ENCODE assay signal across 20 mouse cellular contexts in the genomic region with DNA sequence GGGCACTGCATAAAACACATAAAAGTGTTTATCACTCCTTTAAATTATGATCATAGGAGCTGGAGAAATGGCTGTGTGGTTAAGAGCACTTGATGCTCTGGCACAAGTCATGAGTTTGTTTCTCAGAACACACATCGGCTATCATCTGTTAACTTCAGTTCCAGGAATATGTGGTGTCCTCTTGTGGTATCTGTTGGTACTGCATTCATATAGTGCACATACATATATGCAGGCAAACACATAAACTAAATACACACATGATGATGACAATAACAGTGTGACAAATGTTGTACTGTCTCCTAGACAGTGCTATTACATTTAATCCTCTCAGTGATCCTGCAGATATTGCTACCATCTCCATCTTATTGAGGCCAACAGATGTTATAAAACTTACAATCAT. TPM values are rescaled to one million over a fixed set of nuclear protein-coding genes. Genes with fewer than 3 reads are reported as not detected.
DNase-seq lines count a peak whose midpoint lies in the region; ATAC-seq and TF ChIP-seq lines count a peak whose summit lies in the region.
"Had no signal": no experiment of that assay in that cellular context is flagged by ENCODE, and none has a peak within 500 bp of the region (broad histone marks: within the 10 kb centered on the region; RNA-seq: fewer than 3 reads in every experiment).

No protein-coding gene starts in this region.

- no peak for TF ChIP-seq RAD21 in MEL (IDR thresholded peaks at IDR 0.05; ENCODE audit: low read depth, low read length)

- H3K9ac ChIP-seq in heart, adult 2 months (ENCODE audit: low read depth, low read length), result no peak overlapping the region
- no peak overlapping the region for H3K9ac ChIP-seq in lung, postnatal 0 days (replicated peaks; ENCODE audit: low read depth)
- H3K9ac ChIP-seq in MEL (ENCODE audit: control insufficient read depth, low read depth, low read length, poor library complexity, severe bottlenecking), result no peak overlapping the region
- H3K9ac ChIP-seq: embryonic facial prominence, embryonic 15.5 days; heart, embryonic 13.5 days; limb, embryonic 15.5 days; lung, embryonic 15.5 days; neural tube, embryonic 12.5 days had no signal

- TF ChIP-seq CTCF in heart, adult 2 months (IDR thresholded peaks at IDR 0.05), result peak; percentile 30
- TF ChIP-seq CTCF in lung, postnatal 0 days (IDR thresholded peaks at IDR 0.05), result peak; percentile 21; the same call in 1 of the 2 replicates
- TF ChIP-seq CTCF in MEL (IDR thresholded peaks at IDR 0.05 in 2 of 3, conservative IDR thresholded peaks at IDR 0.05 in 1 of 3; ENCODE audit: control insufficient read depth in 1 of 3, insufficient read depth in 1 of 3, low read depth in 2 of 3, low read length in 3 of 3, poor library complexity in 1 of 3, severe bottlenecking in 1 of 3), result peak in 2 of 3 experiments; percentile 23 to 59; a peak in 3 of 6 replicates

- H3K79me2 ChIP-seq in heart, adult 2 months (replicated peaks; ENCODE audit: control insufficient read depth, insufficient read depth, low read length), result no peaks in the 10 kb centered on the region
- no peaks in the 10 kb centered on the region for H3K79me2 ChIP-seq in MEL (ENCODE audit: control insufficient read depth, insufficient read depth, low read length, poor library complexity)

- H3K27ac ChIP-seq in heart, adult 2 months, result no peak overlapping the region
- H3K27ac ChIP-seq in lung, postnatal 0 days (ENCODE audit: low read length), result no peak overlapping the region
- H3K27ac ChIP-seq in MEL (ENCODE audit: control insufficient read depth, low read depth, low read length), result no peak overlapping the region
- H3K27ac ChIP-seq: embryonic facial prominence, embryonic 15.5 days; forebrain, embryonic 10.5 days; heart, embryonic 13.5 days; limb, embryonic 15.5 days; lung, embryonic 15.5 days; neural tube, embryonic 12.5 days; stomach, postnatal 0 days had no signal

- no peak for ATAC-seq in lung, postnatal 0 days
- ATAC-seq: hindbrain, embryonic 16.5 days had no signal

- intact Hi-C loops in heart, adult 2 months (cut with DNase I), result no loop called here

- DNase-seq in heart, adult 2 months, result no peak
- DNase-seq in heart, adult 18-20 months, result no peak
- no peak for DNase-seq in lung, postnatal 0 days (ENCODE audit: low spot score)
- no peak for DNase-seq in lung, postnatal 10 days
- DNase-seq in MEL (ENCODE audit: low read depth, low spot score), result peak; percentile 25
- peak; percentile 21 for DNase-seq in splenic B cell, adult 2 months (ENCODE audit: low read depth, low spot score)
- no peak for DNase-seq in testis, postnatal 14 days (ENCODE audit: low spot score)
- DNase-seq: heart, postnatal 36 days; kidney, adult 2 months; kidney, postnatal 4 days; right cerebral cortex, postnatal 14 days; thymus, postnatal 36 days had no signal

- 88% methylated on average over 1 of the region's 1 CpGs for WGBS in heart, adult 2 months
- 90% methylated on average over 1 of the region's 1 CpGs for WGBS in lung, postnatal 0 days

- no peaks in the 10 kb centered on the region for H3K9me3 ChIP-seq in lung, postnatal 0 days (ENCODE audit: low read length)
- H3K9me3 ChIP-seq in MEL (replicated peaks; ENCODE audit: insufficient read depth, low read length), result no peaks in the 10 kb centered on the region
- H3K9me3 ChIP-seq: embryonic facial prominence, embryonic 15.5 days; limb, embryonic 15.5 days; lung, embryonic 15.5 days; neural tube, embryonic 12.5 days had no signal

- TF ChIP-seq EP300 in heart, adult 2 months (IDR thresholded peaks at IDR 0.05; ENCODE audit: insufficient read depth, low read depth, low read length), result no peak
- no peak for TF ChIP-seq EP300 in lung, postnatal 0 days (IDR thresholded peaks at IDR 0.05)
- TF ChIP-seq EP300 in MEL (IDR thresholded peaks at IDR 0.05; ENCODE audit: low read depth in 1 of 2, low read length in 2 of 2), result no peak

- no peak overlapping the region for H3K4me3 ChIP-seq in heart, adult 2 months
- no peak overlapping the region for H3K4me3 ChIP-seq in lung, postnatal 0 days (ENCODE audit: low read depth, low read length)
- H3K4me3 ChIP-seq in MEL (ENCODE audit: control insufficient read depth in 1 of 2, insufficient read depth in 1 of 2, low read depth in 2 of 2, low read length in 2 of 2), result no peak overlapping the region
- H3K4me3 ChIP-seq: embryonic facial prominence, embryonic 15.5 days; forebrain, embryonic 10.5 days; heart, embryonic 13.5 days; limb, embryonic 15.5 days; lung, embryonic 15.5 days; neural tube, embryonic 12.5 days had no signal

- TF ChIP-seq POLR2A in heart, adult 2 months (IDR thresholded peaks at IDR 0.05; ENCODE audit: insufficient read depth, low read depth, low read length), result no peak
- no peak for TF ChIP-seq POLR2A in MEL (IDR thresholded peaks at IDR 0.05; ENCODE audit: control insufficient read depth in 1 of 2, insufficient read depth in 1 of 2, low read depth in 1 of 2, low read length in 2 of 2, poor library complexity in 1 of 2)

- H3K36me3 ChIP-seq in heart, adult 2 months (ENCODE audit: control insufficient read depth, insufficient read depth, low read length), result no peaks in the 10 kb centered on the region
- no peaks in the 10 kb centered on the region for H3K36me3 ChIP-seq in lung, postnatal 0 days (ENCODE audit: insufficient read depth, low read length)
- no peaks in the 10 kb centered on the region for H3K36me3 ChIP-seq in MEL (ENCODE audit: control insufficient read depth in 1 of 2, insufficient read depth in 2 of 2, low read length in 2 of 2)
- no peaks in the 10 kb centered on the region for H3K36me3 ChIP-seq in splenic B cell, adult 2 months (ENCODE audit: control insufficient read depth, insufficient read depth, low read length, poor library complexity, severe bottlenecking)
- H3K36me3 ChIP-seq: embryonic facial prominence, embryonic 15.5 days; forebrain, embryonic 10.5 days; heart, embryonic 13.5 days; limb, embryonic 15.5 days; lung, embryonic 15.5 days; neural tube, embryonic 12.5 days had no signal

- no peaks in the 10 kb centered on the region for H3K27me3 ChIP-seq in heart, adult 2 months (ENCODE audit: control insufficient read depth, insufficient read depth, low read length)
- no peaks in the 10 kb centered on the region for H3K27me3 ChIP-seq in lung, postnatal 0 days (replicated peaks; ENCODE audit: insufficient read depth, low read length)
- no peaks in the 10 kb centered on the region for H3K27me3 ChIP-seq in MEL (ENCODE audit: control insufficient read depth in 1 of 2, insufficient read depth in 2 of 2, low read length in 2 of 2)
- no peaks in the 10 kb centered on the region for H3K27me3 ChIP-seq in splenic B cell, adult 2 months (ENCODE audit: control insufficient read depth, insufficient read depth, low read length, poor library complexity, severe bottlenecking)
- H3K27me3 ChIP-seq: embryonic facial prominence, embryonic 15.5 days; limb, embryonic 15.5 days; lung, embryonic 15.5 days; neural tube, embryonic 12.5 days had no signal

- H3K4me1 ChIP-seq in heart, adult 2 months (ENCODE audit: control insufficient read depth, insufficient read depth, low read length), result no peaks in the 10 kb centered on the region
- no peaks in the 10 kb centered on the region for H3K4me1 ChIP-seq in lung, postnatal 0 days (ENCODE audit: insufficient read depth, low read depth, low read length)
- no peaks in the 10 kb centered on the region for H3K4me1 ChIP-seq in MEL (ENCODE audit: control insufficient read depth in 1 of 2, insufficient read depth in 2 of 2, low read length in 2 of 2)
- H3K4me1 ChIP-seq: embryonic facial prominence, embryonic 15.5 days; heart, embryonic 13.5 days; limb, embryonic 15.5 days; lung, embryonic 15.5 days; neural tube, embryonic 12.5 days had no signal

- H3K4me2 ChIP-seq in lung, postnatal 0 days (replicated peaks; ENCODE audit: low read depth, low read length), result no peak overlapping the region
- H3K4me2 ChIP-seq: embryonic facial prominence, embryonic 15.5 days; heart, embryonic 13.5 days; limb, embryonic 15.5 days; lung, embryonic 15.5 days; neural tube, embryonic 12.5 days had no signal

TF ChIP-seq in MEL, 35 proteins besides CTCF, POLR2A, EP300 and RAD21:
- TF ChIP-seq SMC3 (IDR thresholded peaks at IDR 0.05; ENCODE audit: low read depth, low read length) (0 out of 2 replicates have a peak, but pooled peaks have one; percentile 10), HCFC1 (IDR thresholded peaks at IDR 0.05; ENCODE audit: low read depth, low read length) (no peak), MAZ (IDR thresholded peaks at IDR 0.05; ENCODE audit: low read depth, low read length) (no peak)

RNA-seq across cellular contexts. Expression of a gene that starts 13.8 kb away (rescaled TPM):
- 10 to 100 TPM in 1 of 2 experiments, 1 to 10 TPM in 1; 9.6 to 11.3 TPM for total RNA-seq in heart, adult 2 months (2021)
- 17.7 and 20.5 TPM in 2 replicates for polyA plus RNA-seq in heart, adult 2 months (2012; rRNA removed)
- 10 to 100 TPM in 1 of 2 experiments, 1 to 10 TPM in 1; 9.3 to 10.8 TPM for total RNA-seq in heart, adult 18-20 months (2021)
- 46.1 and 58.7 TPM in 2 replicates for polyA plus RNA-seq in lung, postnatal 0 days (2015; fragmentation: Nextera tagmentation; extraction: Ambion mirVana)
- 150 and 174 TPM in 2 replicates for total RNA-seq in MEL (2012; rRNA removed)
- polyA plus RNA-seq in MEL (2012; ENCODE audit: insufficient read depth in 1 of 2, insufficient read length in 2 of 2, low read depth in 1 of 2, low replicate concordance in 2 of 2, missing spikeins in 1 of 2), result 10 to 100 TPM in 1 of 2 experiments, not detected in 1; 91.5 TPM

RNA-seq across cellular contexts. Expression of a gene that starts 37.2 kb away (rescaled TPM):
- total RNA-seq in heart, adult 2 months (2021), result 10 to 100 TPM; 14.0 to 14.9 TPM
- 7.4 and 11.5 TPM in 2 replicates for polyA plus RNA-seq in heart, adult 2 months (2012; rRNA removed)
- total RNA-seq in heart, adult 18-20 months (2021), result 10 to 100 TPM; 12.7 to 18.0 TPM
- 1.3 and 1.4 TPM in 2 replicates for polyA plus RNA-seq in lung, postnatal 0 days (2015; fragmentation: Nextera tagmentation; extraction: Ambion mirVana)
- total RNA-seq in MEL (2012; rRNA removed), result not detected in 2 replicates
- not detected for polyA plus RNA-seq in MEL (2012; ENCODE audit: insufficient read depth in 1 of 2, insufficient read length in 2 of 2, low read depth in 1 of 2, low replicate concordance in 2 of 2, missing spikeins in 1 of 2)

Comparison
In these comparisons a context has a peak if more than half of its experiments do, and no peak if none do; other contexts are left out.
1. DNase-seq: peak in MEL (single experiment) and splenic B cell, adult 2 months (single experiment); none in heart, adult 2 months (0 of 2), heart, adult 18-20 months (0 of 2), lung, postnatal 0 days (single experiment), lung, postnatal 10 days (single experiment) and testis, postnatal 14 days (single experiment).
2. RNA of a gene that starts 13.8 kb away (total RNA-seq): 150 to 174 TPM in MEL; 9.6 to 11.3 TPM in heart, adult 2 months and 9.3 to 10.8 TPM in heart, adult 18-20 months; every median in the first group is over 10 times any median in the second.
3. RNA of a gene that starts 37.2 kb away (total RNA-seq): 12.7 to 18.0 TPM in heart, adult 18-20 months and 14.0 to 14.9 TPM in heart, adult 2 months; not detected in MEL; every median in the first group is over 10 times any median in the second.
4. Peak in every context shown above with its lines, with median percentiles within 50 percentile points of each other: CTCF ChIP-seq.